Mouse (Mus musculus) myocyte (in vitro differentiated cells): ENCODE results near the gene Mrps27. TPM values are rescaled to one million over a fixed set of nuclear protein-coding genes. Genes with fewer than 3 reads are reported as not detected.
A peak's percentile ranks its signal among the peaks of the same experiment; 100 is the strongest.

Experiments
- H3K27me3 ChIP-seq: one replicate; pipeline ENCODE4 v1.6.1; 2011; ENCODE audit not compliant: control insufficient read depth, insufficient read depth, insufficient read length
- H3K36me3 ChIP-seq: one replicate; pipeline ENCODE4 v1.6.1; 2011; ENCODE audit not compliant: control insufficient read depth, insufficient read depth
- H3K4me2 ChIP-seq: one replicate; pipeline ENCODE4 v1.6.1; 2011; ENCODE audit warnings: low read depth, control low read depth
- H3K4me3 ChIP-seq: one replicate; pipeline ENCODE4 v1.5.1; 2011; ENCODE audit warnings: mild to moderate bottlenecking, control low read depth, moderate library complexity
- H3K79me2 ChIP-seq: one replicate; pipeline ENCODE4 v1.6.1; 2011; ENCODE audit not compliant: control insufficient read depth, insufficient read depth
- H3ac ChIP-seq: one replicate; pipeline ENCODE4 v1.6.1; 2011; ENCODE audit not compliant: control insufficient read depth, insufficient read length
- CEBPB ChIP-seq: IDR thresholded peaks from 2 replicates; pipeline ENCODE4 v1.6.1; 2011; ENCODE audit warnings: mild to moderate bottlenecking, moderate library complexity; ENCODE audit not compliant: poor library complexity, insufficient read depth, severe bottlenecking
- E2F4 ChIP-seq: IDR thresholded peaks from one replicate; pipeline ENCODE4 v1.6.1; 2011; ENCODE audit warnings: mild to moderate bottlenecking, control low read depth, moderate library complexity; ENCODE audit not compliant: insufficient read depth
- MAX ChIP-seq: IDR thresholded peaks from one replicate; pipeline ENCODE4 v1.6.1; 2011; ENCODE audit warnings: low read depth, mild to moderate bottlenecking, control low read depth
- MYOD1 ChIP-seq, 3 experiments: IDR thresholded peaks; one replicate each; pipeline ENCODE4 v1.6.1; 2011; ENCODE audit warnings: control low read depth in 2 of 3, low read depth in 2 of 3, mild to moderate bottlenecking in 2 of 3, moderate library complexity in 1 of 3; ENCODE audit not compliant: insufficient read length in 2 of 3, control insufficient read depth in 1 of 3
- MYOG ChIP-seq, 3 experiments: IDR thresholded peaks; one replicate each; pipeline ENCODE4 v1.6.1; 2011; ENCODE audit warnings: control low read depth in 2 of 3, low read depth in 2 of 3, mild to moderate bottlenecking in 2 of 3; ENCODE audit not compliant: insufficient read length in 2 of 3, control insufficient read depth in 1 of 3, insufficient read depth in 1 of 3
- POLR2A ChIP-seq: IDR thresholded peaks from one replicate; pipeline ENCODE4 v1.6.1; 2011; ENCODE audit warnings: low read depth, mild to moderate bottlenecking, control low read depth, moderate library complexity; ENCODE audit not compliant: insufficient read length
- POLR2AphosphoS2 ChIP-seq: IDR thresholded peaks from one replicate; pipeline ENCODE4 v1.6.1; 2011; ENCODE audit warnings: low read depth, control low read depth; ENCODE audit not compliant: insufficient read length
- REST ChIP-seq: IDR thresholded peaks from one replicate; pipeline ENCODE4 v1.6.1; 2011; ENCODE audit warnings: mild to moderate bottlenecking, control low read depth, moderate library complexity; ENCODE audit not compliant: insufficient read depth, insufficient read length
- SRF ChIP-seq: IDR thresholded peaks from one replicate; pipeline ENCODE4 v1.6.1; 2011; ENCODE audit warnings: low read depth; ENCODE audit not compliant: control insufficient read depth, insufficient read length
- TCF12 ChIP-seq: IDR thresholded peaks from one replicate; pipeline ENCODE4 v1.6.1; 2011; ENCODE audit warnings: mild to moderate bottlenecking, control low read depth; ENCODE audit not compliant: poor library complexity, insufficient read depth, severe bottlenecking
- TCF3 ChIP-seq: IDR thresholded peaks from one replicate; pipeline ENCODE4 v1.6.1; 2011; ENCODE audit warnings: low read depth, control low read depth; ENCODE audit not compliant: insufficient read length
- USF1 ChIP-seq: IDR thresholded peaks from one replicate; pipeline ENCODE4 v1.6.1; 2011; ENCODE audit warnings: low read depth, mild to moderate bottlenecking, control low read depth, moderate library complexity
- polyA plus RNA-seq: library from polyadenylated mRNA; unstranded; fragments of >200 nt; fragmentation: generic; extraction: Trizol; gene quantifications from one replicate; pipeline ENCODE4 v1.2.1, GENCODE M21; 2012; ENCODE audit warnings: missing spikeins

The Mrps27 gene
- polyA plus RNA-seq, 1 experiment = 34.2 TPM

DNA sequence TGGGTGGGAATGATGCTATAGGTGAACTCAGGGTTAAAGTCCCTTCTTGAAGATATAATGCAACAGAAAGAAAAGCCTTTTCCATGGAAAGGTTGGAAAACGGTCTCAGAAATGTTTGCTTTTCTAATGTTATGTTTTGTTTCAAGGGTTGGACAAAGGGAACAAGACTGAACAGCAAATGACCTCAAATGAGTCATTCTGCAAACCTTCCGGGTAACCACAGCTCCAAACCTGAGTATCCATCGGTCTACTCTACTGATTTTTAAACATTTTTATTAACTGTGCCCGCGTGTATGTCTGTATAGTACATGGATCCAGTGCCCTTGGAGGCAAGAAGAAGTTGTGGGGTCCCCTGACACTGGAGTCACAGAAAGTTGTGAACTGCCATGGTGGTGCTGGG, 94.8 kb downstream of the Mrps27 start:
- Histone ChIP-seq H3K4me2 (no peak overlapping the region), H3K79me2 (peaks cover 63% of the 10 kb centered on the region), H3K4me3 (no peak overlapping the region), H3ac (no peak overlapping the region), H3K27me3 (no peaks in the 10 kb centered on the region), H3K36me3 (peaks cover 90% of the 10 kb centered on the region)
- TF ChIP-seq MYOG (IDR thresholded peaks at IDR 0.05; ENCODE audit: control insufficient read depth in 1 of 3, insufficient read depth in 1 of 3, insufficient read length in 2 of 3, low read depth in 2 of 3) (no peak), CEBPB (no peak), POLR2AphosphoS2 (no peak), MAX (no peak), TCF3 (no peak), REST (no peak), E2F4 (no peak), MYOD1 (IDR thresholded peaks at IDR 0.05; ENCODE audit: control insufficient read depth in 1 of 3, insufficient read length in 2 of 3, low read depth in 2 of 3) (no peak), USF1 (no peak), TCF12 (no peak), POLR2A (no peak), SRF (no peak)

GRCm38 (mm10) chr13:99440228-99440627, 95.6 kb downstream of the Mrps27 start:
- TF ChIP-seq TCF12 (no peak), MYOG (IDR thresholded peaks at IDR 0.05; ENCODE audit: control insufficient read depth in 1 of 3, insufficient read depth in 1 of 3, insufficient read length in 2 of 3, low read depth in 2 of 3) (no peak), POLR2A (no peak), TCF3 (no peak), POLR2AphosphoS2 (no peak), MAX (no peak), E2F4 (no peak), SRF (no peak)
- Histone ChIP-seq H3K27me3 (no peaks in the 10 kb centered on the region), H3K36me3 (peaks cover 82% of the 10 kb centered on the region), H3K4me2 (no peak overlapping the region), H3K4me3 (no peak overlapping the region), H3ac (no peak overlapping the region), H3K79me2 (peaks cover 67% of the 10 kb centered on the region)

DNA sequence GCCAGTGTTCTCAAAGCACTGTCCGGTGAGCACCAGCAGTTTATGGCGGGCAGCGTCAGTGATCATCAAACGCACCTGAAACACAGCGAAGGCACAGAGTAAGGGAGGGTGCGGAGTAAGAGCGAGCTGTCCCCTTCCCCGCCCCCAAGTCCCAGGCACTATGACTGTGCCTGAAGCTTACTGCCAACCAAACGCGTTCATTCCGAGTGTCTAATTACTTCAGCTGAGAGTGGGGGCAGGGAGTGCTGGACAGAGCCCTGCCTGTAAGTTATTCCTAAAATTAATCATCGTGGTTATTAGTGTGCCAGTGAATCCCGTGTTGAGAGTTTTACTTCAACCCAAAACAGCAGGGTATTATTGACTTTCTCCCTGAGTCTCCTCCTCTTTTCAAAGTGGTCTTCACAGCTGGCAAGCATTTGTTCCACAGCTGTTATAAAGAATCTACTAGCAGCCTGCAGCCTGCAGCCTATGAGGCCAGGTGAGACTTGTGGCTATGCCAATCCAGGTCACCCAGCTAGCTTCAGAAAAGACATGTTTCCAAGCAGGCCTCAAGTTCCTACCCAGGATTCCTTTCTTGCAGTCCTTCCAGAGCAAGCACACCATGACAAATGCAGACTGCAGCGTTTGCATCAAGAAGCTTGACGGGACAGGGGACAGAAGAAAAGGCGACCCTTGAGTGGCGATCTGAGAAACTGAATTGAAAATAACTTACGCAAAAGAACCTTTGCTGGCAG, 97.3 kb downstream of the Mrps27 start:
- peaks cover 67% of the 10 kb centered on the region for H3K36me3 ChIP-seq
- H3K4me2 ChIP-seq = peak overlapping the region; percentile 92
- peaks cover 83% of the 10 kb centered on the region for H3K79me2 ChIP-seq
- H3K4me3 ChIP-seq = peak overlapping the region; percentile 3
- TF ChIP-seq MAX = no peak
- peak; percentile 29 for TF ChIP-seq TCF3
- no peak for TF ChIP-seq POLR2A
- peak; percentile 23 for TF ChIP-seq REST
- peak; percentile 15 for TF ChIP-seq POLR2AphosphoS2
- TF ChIP-seq SRF = no peak
- TF ChIP-seq MYOG (IDR thresholded peaks at IDR 0.05; ENCODE audit: control insufficient read depth in 1 of 3, insufficient read depth in 1 of 3, insufficient read length in 2 of 3, low read depth in 2 of 3) = peak in 1 of 3 experiments; percentile 54
- TF ChIP-seq USF1 = no peak
- peak; percentile 5 to 53 (median 15) for TF ChIP-seq MYOD1 (IDR thresholded peaks at IDR 0.05; ENCODE audit: control insufficient read depth in 1 of 3, insufficient read length in 2 of 3, low read depth in 2 of 3)
- no peak overlapping the region for H3ac ChIP-seq
- H3K27me3 ChIP-seq = no peaks in the 10 kb centered on the region

- Histone ChIP-seq H3K27me3 (no peaks in the 10 kb centered on the region), H3K4me3 (peak overlapping the region; percentile 3), H3K36me3 (peaks cover 60% of the 10 kb centered on the region), H3K4me2 (peak overlapping the region; percentile 92), H3ac (no peak overlapping the region), H3K79me2 (peaks cover 80% of the 10 kb centered on the region)
- TF ChIP-seq MAX (peak; percentile 93), SRF (no peak), CEBPB (peak; percentile 68; the same call in 1 of the 2 replicates), MYOD1 (IDR thresholded peaks at IDR 0.05; ENCODE audit: control insufficient read depth in 1 of 3, insufficient read length in 2 of 3, low read depth in 2 of 3) (no peak)
Measured at GRCm38 (mm10) chr13:99442434-99443249, 98.1 kb downstream of the Mrps27 start.
